Mouse (Mus musculus) left cerebral cortex, adult 8-10 months (tissue): ENCODE data around the gene Pip4k2a. TPM values are rescaled to one million over a fixed set of nuclear protein-coding genes. Genes with fewer than 3 reads are reported as not detected.

ENCODE experiments used
- DNase-seq, 2 experiments: peaks; one replicate each; pipeline ENCODE4 v3.0.0; 2022; ENCODE audit warnings: low spot score in 2 of 2
- total RNA-seq, 4 experiments: library from RNA; stranded (reverse); gene quantifications; 2 replicates each; pipeline ENCODE4 v1.2.4; 2022

The Pip4k2a gene
- total RNA-seq, 4 experiments from 2014 or later = 61.9 to 66.5 (median 64.9) TPM

GRCm38 (mm10) chr2:18982581-18982980 lies 15.3 kb downstream of the Pip4k2a start:
- DNase-seq = no peak

GRCm38 (mm10) chr2:18979675-18980074 lies 18.3 kb downstream of the Pip4k2a start:
- DNase-seq = no peak

GRCm38 (mm10) chr2:18979046-18979445 lies 18.9 kb downstream of the Pip4k2a start:
- DNase-seq = no peak

GRCm38 (mm10) chr2:18977201-18977805 lies 20.6 kb downstream of the Pip4k2a start:
- no peak for DNase-seq

GRCm38 (mm10) chr2:18976175-18976574 lies 21.8 kb downstream of the Pip4k2a start:
- DNase-seq = no peak

GRCm38 (mm10) chr2:18974882-18975645 lies 22.9 kb downstream of the Pip4k2a start:
- DNase-seq = no peak

- DNase-seq = no peak
Measured at GRCm38 (mm10) chr2:18971564-18971963, 26.4 kb downstream of the Pip4k2a start.

- DNase-seq = no peak
Measured at GRCm38 (mm10) chr2:18970461-18970860, 27.5 kb downstream of the Pip4k2a start.

- DNase-seq = no peak
Measured at GRCm38 (mm10) chr2:18969066-18969681, 28.8 kb downstream of the Pip4k2a start.

GRCm38 (mm10) chr2:18967451-18968063 lies 30.4 kb downstream of the Pip4k2a start:
- no peak for DNase-seq

GRCm38 (mm10) chr2:18966566-18966965 lies 31.4 kb downstream of the Pip4k2a start:
- DNase-seq = no peak

- no peak for DNase-seq
Measured at GRCm38 (mm10) chr2:18965950-18966349, 32.0 kb downstream of the Pip4k2a start.

GRCm38 (mm10) chr2:18965108-18965507 lies 32.8 kb downstream of the Pip4k2a start:
- DNase-seq = no peak

GRCm38 (mm10) chr2:18963286-18964040 lies 34.5 kb downstream of the Pip4k2a start:
- no peak for DNase-seq

- DNase-seq = no peak
Measured at GRCm38 (mm10) chr2:18962502-18962901, 35.4 kb downstream of the Pip4k2a start.

- no peak for DNase-seq
Measured at GRCm38 (mm10) chr2:18960376-18960973, 37.5 kb downstream of the Pip4k2a start.

GRCm38 (mm10) chr2:18959558-18959957 lies 38.4 kb downstream of the Pip4k2a start:
- no peak for DNase-seq

- DNase-seq = no peak
Measured at GRCm38 (mm10) chr2:18959008-18959407, 38.9 kb downstream of the Pip4k2a start.

GRCm38 (mm10) chr2:18958501-18958900 lies 39.4 kb downstream of the Pip4k2a start:
- no peak for DNase-seq

GRCm38 (mm10) chr2:18958044-18958443 lies 39.9 kb downstream of the Pip4k2a start:
- no peak for DNase-seq

GRCm38 (mm10) chr2:18957459-18957858 lies 40.5 kb downstream of the Pip4k2a start:
- no peak for DNase-seq
